Mouse (Mus musculus) forebrain, embryonic 15.5 days (tissue): Measurements from ENCODE around the gene Hist1h1a. TPM values are rescaled to one million over a fixed set of nuclear protein-coding genes. Genes with fewer than 3 reads are reported as not detected.
"Not testable (repeated sequence)": the region's sequence is repeated elsewhere in the genome, so short reads cannot be mapped to it uniquely, and the experiment has no call there.

Experiments
- ATAC-seq: fragments of 200-750 bp; cut with Nextera tagmentation; replicated peaks from 2 replicates; pipeline ENCODE4 v1.8.0; 2017; ENCODE audit warnings: mild to moderate bottlenecking, moderate TSS enrichment, moderate library complexity
- H3K27ac ChIP-seq: fragments of 300-500 bp; sonication (generic); replicated peaks from 2 replicates; pipeline ENCODE4 v1.5.1; 2015; ENCODE audit warnings: mild to moderate bottlenecking, inconsistent platforms
- H3K27me3 ChIP-seq: fragments of 300-500 bp; sonication (generic); 2 replicates; pipeline ENCODE4 v1.6.1; 2015; ENCODE audit warnings: inconsistent platforms
- H3K36me3 ChIP-seq: fragments of 300-500 bp; sonication (generic); 2 replicates; pipeline ENCODE4 v1.6.1; 2015; ENCODE audit warnings: mild to moderate bottlenecking, inconsistent platforms
- H3K4me1 ChIP-seq: fragments of 300-500 bp; sonication (generic); 2 replicates; pipeline ENCODE4 v1.6.1; 2015; ENCODE audit warnings: inconsistent platforms
- H3K4me2 ChIP-seq: fragments of 300-500 bp; sonication (generic); replicated peaks from 2 replicates; pipeline ENCODE4 v1.6.1; 2015; ENCODE audit warnings: mild to moderate bottlenecking, inconsistent platforms
- H3K4me3 ChIP-seq: fragments of 300-500 bp; sonication (generic); 2 replicates; pipeline ENCODE4 v1.5.1; 2015; ENCODE audit warnings: mild to moderate bottlenecking, inconsistent platforms
- H3K9ac ChIP-seq: fragments of 300-500 bp; sonication (generic); replicated peaks from 2 replicates; pipeline ENCODE4 v1.6.1; 2015; ENCODE audit warnings: mild to moderate bottlenecking, inconsistent platforms
- H3K9me3 ChIP-seq: fragments of 300-500 bp; sonication (generic); 2 replicates; pipeline ENCODE4 v1.6.1; 2016; ENCODE audit warnings: inconsistent platforms
- WGBS: fragments of 180-500 bp; shearing (Covaris S2); methylation state at CpG from one replicate; pipeline ENCODE4 v1.1.7; 2015; ENCODE audit warnings: mixed read lengths; 5-methylcytosine and 5-hydroxymethylcytosine counted together
- polyA plus RNA-seq: library from polyadenylated mRNA; unstranded; fragments of >200 nt; fragmentation: Nextera tagmentation; extraction: Ambion mirVana; gene quantifications from 2 replicates; pipeline ENCODE4 v1.2.1, GENCODE M21; 2015

Gene Hist1h1a
- polyA plus RNA-seq, 1 experiment from 2014 or later: 1.5 TPM

DNA sequence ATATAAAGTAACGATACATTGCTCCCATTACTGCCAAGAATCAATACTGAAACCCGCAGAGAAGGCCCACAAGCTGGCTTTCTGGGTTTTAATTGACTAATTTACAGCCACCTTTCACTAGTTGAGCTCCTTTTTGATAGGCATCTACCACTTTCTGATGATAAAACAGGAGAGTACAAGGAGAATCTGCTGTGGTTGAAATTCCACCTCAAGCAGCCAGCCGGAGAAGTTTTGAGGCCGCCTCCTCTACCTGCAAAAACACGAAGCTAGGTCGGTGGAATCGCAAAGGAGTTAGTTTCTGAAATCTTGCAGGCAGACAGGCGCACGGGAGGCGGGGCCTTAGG lies 252 bp upstream of the Hist1h1a start:
- no peaks in the 10 kb centered on the region for H3K27me3 ChIP-seq
- no peaks in the 10 kb centered on the region for H3K36me3 ChIP-seq
- H3K27ac ChIP-seq: peak overlapping the region; percentile 92
- peaks cover 36% of the 10 kb centered on the region for H3K4me1 ChIP-seq
- no peaks in the 10 kb centered on the region for H3K9me3 ChIP-seq
- under 1% methylated on average over 10 of the region's 10 CpGs for WGBS
- peak overlapping the region; percentile 81 for H3K4me2 ChIP-seq
- peak overlapping the region; percentile 58 for H3K4me3 ChIP-seq
- no peak for ATAC-seq
- peak overlapping the region; percentile 72 for H3K9ac ChIP-seq

DNA sequence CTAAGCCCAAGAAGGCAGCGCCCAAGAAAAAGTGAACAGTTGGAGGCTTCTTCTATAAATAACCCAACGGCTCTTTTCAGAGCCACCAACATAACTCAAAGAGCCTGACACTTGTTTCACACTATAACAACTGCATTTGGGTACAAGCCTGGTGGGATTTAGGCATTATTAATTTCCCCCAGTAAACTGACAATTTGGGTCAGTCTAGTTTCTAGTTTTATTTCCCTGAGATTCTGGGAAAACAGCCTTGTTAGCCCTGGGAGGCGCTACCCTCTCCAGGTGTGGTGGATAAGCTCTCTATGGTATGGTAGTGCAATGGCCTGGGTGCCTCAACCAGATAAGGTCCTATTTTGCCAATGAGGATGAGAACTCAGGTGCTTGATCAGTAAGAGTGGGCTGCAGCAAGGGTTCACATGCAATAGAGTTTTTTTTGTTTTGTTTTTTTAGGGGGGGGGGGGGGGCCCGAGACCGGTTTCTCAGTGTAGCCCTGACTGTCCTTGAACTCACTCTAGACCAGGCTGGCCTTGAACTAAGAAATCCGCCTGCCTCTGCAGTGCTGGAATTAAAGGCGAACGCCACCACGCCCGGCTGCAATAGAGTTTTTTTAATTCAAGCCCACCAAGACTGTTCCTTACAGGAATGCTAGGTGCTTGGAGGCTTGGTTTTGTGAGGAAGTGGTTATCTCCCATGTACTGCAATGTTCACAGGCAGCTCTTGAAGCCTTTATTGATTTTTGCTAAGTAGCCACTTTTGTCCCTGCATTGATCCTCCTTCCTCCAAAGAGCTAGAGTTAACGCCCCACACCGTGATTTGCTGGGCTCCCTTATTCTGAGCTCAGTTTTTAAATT lies 1.1 kb downstream of the Hist1h1a start:
- no peaks in the 10 kb centered on the region for H3K36me3 ChIP-seq

GRCm38 (mm10) chr13:23765172-23765513 lies 1.7 kb downstream of the Hist1h1a start:
- H3K27me3 ChIP-seq: no peaks in the 10 kb centered on the region
- no peak overlapping the region for H3K27ac ChIP-seq
- peaks cover 31% of the 10 kb centered on the region for H3K4me1 ChIP-seq
- no peaks in the 10 kb centered on the region for H3K36me3 ChIP-seq
- H3K4me2 ChIP-seq: no peak overlapping the region
- H3K4me3 ChIP-seq: no peak overlapping the region
- WGBS: 77% methylated on average over 1 of the region's 1 CpGs
- ATAC-seq: no peak
- no peaks in the 10 kb centered on the region for H3K9me3 ChIP-seq
- H3K9ac ChIP-seq: no peak overlapping the region

More for the DNA sequence above, 1.1 kb downstream of the Hist1h1a start:
- Histone ChIP-seq H3K9ac (peak overlapping the region; percentile 72), H3K4me2 (peak overlapping the region; percentile 81), H3K4me1 (peaks cover 36% of the 10 kb centered on the region), H3K4me3 (peak overlapping the region; percentile 58), H3K27me3 (no peaks in the 10 kb centered on the region), H3K9me3 (no peaks in the 10 kb centered on the region), H3K27ac (peak overlapping the region; percentile 92)
- no peak for ATAC-seq
- 31% methylated on average over 12 of the region's 12 CpGs for WGBS

DNA sequence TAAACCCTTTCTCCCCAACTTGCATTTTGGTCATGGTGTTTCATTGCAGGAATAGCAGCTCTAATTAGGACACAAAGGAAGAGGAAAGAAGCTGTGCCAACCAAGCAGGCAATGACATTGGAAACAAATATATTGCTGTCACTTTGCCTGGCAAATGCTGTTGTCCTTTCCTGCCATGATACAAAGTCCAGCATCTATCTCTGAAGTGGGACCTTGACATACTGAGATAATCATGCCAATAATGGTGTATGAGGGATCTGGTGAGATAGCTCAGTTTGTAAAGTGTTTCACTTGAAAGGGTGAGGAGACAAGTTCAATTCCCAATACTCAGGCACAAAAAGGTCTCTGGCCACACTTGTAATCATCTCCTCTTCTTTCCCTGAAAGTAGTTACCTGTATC lies 3.3 kb downstream of the Hist1h1a start:
- Histone ChIP-seq H3K4me1 (peaks cover 21% of the 10 kb centered on the region), H3K4me3 (no peak overlapping the region), H3K4me2 (no peak overlapping the region), H3K27me3 (no peaks in the 10 kb centered on the region), H3K9me3 (no peaks in the 10 kb centered on the region), H3K9ac (no peak overlapping the region), H3K27ac (no peak overlapping the region), H3K36me3 (no peaks in the 10 kb centered on the region)
- ATAC-seq: no peak

DNA sequence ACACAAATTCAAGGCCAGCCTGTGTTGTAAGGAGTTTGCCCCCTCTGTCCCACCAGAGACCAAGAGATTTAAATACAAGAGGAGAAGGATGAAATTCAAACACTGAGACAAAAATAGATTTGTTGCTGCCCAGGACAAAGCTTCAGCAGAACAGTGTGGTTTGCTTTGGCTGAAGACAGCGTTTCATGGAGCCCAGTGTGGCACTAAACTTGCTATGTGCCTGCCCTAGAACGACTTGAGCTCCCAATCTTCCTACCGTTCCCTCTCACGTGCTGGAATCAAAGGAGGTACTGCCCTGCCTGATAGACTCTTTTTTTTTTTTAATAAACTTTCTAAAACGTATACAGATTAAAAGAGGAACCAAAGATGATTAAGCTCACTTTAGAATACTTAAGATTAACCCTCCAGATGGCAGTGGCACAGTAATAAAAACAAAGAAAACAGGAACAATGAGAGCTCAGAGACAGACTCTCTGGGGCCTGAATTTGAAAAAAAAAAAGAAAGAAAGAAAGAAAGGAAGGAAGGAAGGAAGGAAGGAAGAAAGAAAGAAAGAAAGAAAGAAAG lies 5.5 kb downstream of the Hist1h1a start:
- no peak overlapping the region for H3K9ac ChIP-seq
- H3K27ac ChIP-seq: no peak overlapping the region
- ATAC-seq: no peak
- H3K36me3 ChIP-seq: no peaks in the 10 kb centered on the region
- H3K4me3 ChIP-seq: no peak overlapping the region
- 32% methylated on average over 5 of the region's 5 CpGs for WGBS
- H3K4me1 ChIP-seq: peaks cover 13% of the 10 kb centered on the region
- no peak overlapping the region for H3K4me2 ChIP-seq
- H3K27me3 ChIP-seq: no peaks in the 10 kb centered on the region
- H3K9me3 ChIP-seq: no peaks in the 10 kb centered on the region

- not testable (repeated sequence) for H3K9ac ChIP-seq, H3K36me3 ChIP-seq, H3K4me3 ChIP-seq, H3K9me3 ChIP-seq, H3K27ac ChIP-seq, H3K4me1 ChIP-seq, ATAC-seq, H3K27me3 ChIP-seq, H3K4me2 ChIP-seq
- WGBS: 81% methylated on average over 2 of the region's 2 CpGs
Measured at GRCm38 (mm10) chr13:23769613-23770012, 6.1 kb downstream of the Hist1h1a start, which contains the start of gene Trim38. TSS of gene Trim38 (plus strand) at chr13:23769913.

DNA sequence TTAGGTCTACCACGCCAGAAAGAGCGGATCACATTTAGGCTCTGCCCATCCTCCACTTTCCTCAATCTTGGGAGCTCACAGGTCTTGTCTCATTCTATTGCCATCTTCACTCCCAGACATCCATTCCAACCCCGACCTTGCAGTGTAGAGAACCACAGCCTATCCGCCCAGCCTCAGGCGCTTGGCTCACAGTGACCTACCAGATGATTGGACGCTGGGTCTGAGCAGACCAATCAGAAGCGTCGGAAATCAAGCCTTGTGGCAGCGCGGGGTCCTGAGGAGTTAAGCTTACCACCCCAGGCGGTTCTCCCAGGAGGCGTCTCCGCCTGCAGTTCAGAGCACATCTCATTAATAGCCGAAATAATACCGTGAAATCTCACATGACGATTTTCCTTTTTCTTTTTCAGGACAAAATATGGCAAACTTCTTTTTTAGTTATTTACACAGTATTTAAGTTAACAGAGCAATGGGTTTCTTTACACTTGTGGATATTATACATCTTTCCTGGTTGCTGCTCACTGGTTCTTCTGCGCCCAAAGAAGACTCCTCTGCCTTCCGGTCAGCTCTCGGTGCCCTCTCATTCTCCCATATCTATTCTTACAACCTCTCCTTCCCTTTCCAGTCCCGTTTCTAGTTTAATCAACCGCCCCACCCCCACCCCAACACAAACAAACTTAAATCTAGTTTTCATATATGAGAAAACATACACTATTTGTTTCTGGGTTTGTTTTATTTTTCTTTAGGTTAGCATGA lies 9.3 kb downstream of the Hist1h1a start:
- no peaks in the 10 kb centered on the region for H3K9me3 ChIP-seq
- WGBS: 26% methylated on average over 21 of the region's 21 CpGs
- 0 out of 2 replicates have a peak, but pooled peaks cover 6% of the 10 kb centered on the region for H3K4me1 ChIP-seq
- H3K27ac ChIP-seq: no peak overlapping the region
- peak overlapping the region; percentile 10 for H3K4me3 ChIP-seq
- H3K27me3 ChIP-seq: no peaks in the 10 kb centered on the region
- peak overlapping the region; percentile 32 for H3K4me2 ChIP-seq
- no peak overlapping the region for H3K9ac ChIP-seq
- no peaks in the 10 kb centered on the region for H3K36me3 ChIP-seq
- peak; percentile 90 for ATAC-seq

GRCm38 (mm10) chr13:23778339-23778738 lies 14.9 kb downstream of the Hist1h1a start:
- H3K27ac ChIP-seq: no peak overlapping the region
- H3K4me1 ChIP-seq: no peaks in the 10 kb centered on the region
- WGBS: 93% methylated on average over 7 of the region's 7 CpGs
- ATAC-seq: no peak
- H3K9me3 ChIP-seq: no peaks in the 10 kb centered on the region
- no peak overlapping the region for H3K4me3 ChIP-seq
- no peak overlapping the region for H3K9ac ChIP-seq
- no peaks in the 10 kb centered on the region for H3K36me3 ChIP-seq
- H3K27me3 ChIP-seq: no peaks in the 10 kb centered on the region
- H3K4me2 ChIP-seq: no peak overlapping the region

- H3K4me1 ChIP-seq: no peaks in the 10 kb centered on the region
- no peaks in the 10 kb centered on the region for H3K9me3 ChIP-seq
- no peak overlapping the region for H3K4me2 ChIP-seq
- no peaks in the 10 kb centered on the region for H3K36me3 ChIP-seq
- ATAC-seq: no peak
- WGBS: 89% methylated on average over 4 of the region's 4 CpGs
- no peak overlapping the region for H3K9ac ChIP-seq
- H3K27ac ChIP-seq: no peak overlapping the region
- H3K27me3 ChIP-seq: no peaks in the 10 kb centered on the region
- H3K4me3 ChIP-seq: no peak overlapping the region
Measured at GRCm38 (mm10) chr13:23779025-23779424, 15.6 kb downstream of the Hist1h1a start.

GRCm38 (mm10) chr13:23792520-23792919 lies 29.1 kb downstream of the Hist1h1a start:
- 38% methylated on average over 2 of the region's 2 CpGs for WGBS
- no peak overlapping the region for H3K4me3 ChIP-seq
- no peaks in the 10 kb centered on the region for H3K36me3 ChIP-seq
- H3K4me2 ChIP-seq: no peak overlapping the region
- ATAC-seq: peak; percentile 69; the same call in 1 of the 2 replicates
- H3K27ac ChIP-seq: no peak overlapping the region
- H3K9ac ChIP-seq: no peak overlapping the region
- no peaks in the 10 kb centered on the region for H3K4me1 ChIP-seq
- H3K27me3 ChIP-seq: no peaks in the 10 kb centered on the region
- H3K9me3 ChIP-seq: no peaks in the 10 kb centered on the region

DNA sequence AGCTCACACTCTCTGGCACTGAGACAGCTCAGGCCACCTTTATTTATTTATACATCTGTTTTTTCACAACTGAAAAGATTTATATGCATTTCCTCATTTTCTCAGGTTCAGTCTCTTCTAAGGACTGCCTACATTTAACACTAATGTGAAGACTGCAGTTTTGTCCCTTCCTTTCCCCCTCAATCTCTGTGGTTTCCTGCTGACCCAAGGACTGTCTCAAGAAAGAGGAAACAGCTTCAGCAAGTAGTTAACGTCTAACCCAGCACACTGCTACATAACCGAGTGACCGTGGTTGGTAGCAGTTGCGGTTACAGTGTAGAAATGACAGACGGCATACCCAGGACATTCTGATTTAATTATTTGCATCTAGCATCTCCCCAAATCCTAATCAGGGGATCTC lies 35.9 kb downstream of the Hist1h1a start:
- H3K27me3 ChIP-seq: no peaks in the 10 kb centered on the region
- ATAC-seq: no peak
- H3K36me3 ChIP-seq: no peaks in the 10 kb centered on the region
- WGBS: 87% methylated on average over 5 of the region's 5 CpGs
- no peak overlapping the region for H3K4me3 ChIP-seq
- H3K4me1 ChIP-seq: no peaks in the 10 kb centered on the region
- no peaks in the 10 kb centered on the region for H3K9me3 ChIP-seq
- H3K9ac ChIP-seq: no peak overlapping the region
- no peak overlapping the region for H3K27ac ChIP-seq
- H3K4me2 ChIP-seq: no peak overlapping the region

DNA sequence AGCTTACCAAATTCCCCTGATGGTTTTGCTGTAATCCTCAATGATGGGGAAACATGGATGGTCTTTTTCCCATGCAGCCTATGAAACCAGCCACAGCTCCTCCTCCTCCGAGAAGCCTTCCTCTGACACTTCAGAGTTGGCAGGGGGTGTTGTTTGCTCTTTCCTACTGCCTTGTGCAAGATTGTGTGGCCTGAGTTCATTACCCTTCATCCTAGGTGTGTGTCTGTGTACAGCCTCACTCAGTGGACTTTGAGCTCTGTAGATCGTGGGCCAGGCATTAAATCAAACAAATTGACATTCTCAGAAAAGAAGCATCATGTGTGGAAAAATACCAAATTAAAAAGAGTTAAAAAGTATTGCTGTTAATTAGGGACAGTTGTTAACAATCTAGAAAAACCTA lies 41.1 kb downstream of the Hist1h1a start:
- H3K4me2 ChIP-seq: no peak overlapping the region
- H3K4me1 ChIP-seq: no peaks in the 10 kb centered on the region
- H3K27ac ChIP-seq: no peak overlapping the region
- WGBS: 84% methylated on average over 2 of the region's 2 CpGs
- no peaks in the 10 kb centered on the region for H3K36me3 ChIP-seq
- no peak overlapping the region for H3K4me3 ChIP-seq
- no peak overlapping the region for H3K9ac ChIP-seq
- no peak for ATAC-seq
- H3K9me3 ChIP-seq: no peaks in the 10 kb centered on the region
- no peaks in the 10 kb centered on the region for H3K27me3 ChIP-seq
